Comparison of ENCODE assay signal across 16 mouse cellular contexts in the genomic region with DNA sequence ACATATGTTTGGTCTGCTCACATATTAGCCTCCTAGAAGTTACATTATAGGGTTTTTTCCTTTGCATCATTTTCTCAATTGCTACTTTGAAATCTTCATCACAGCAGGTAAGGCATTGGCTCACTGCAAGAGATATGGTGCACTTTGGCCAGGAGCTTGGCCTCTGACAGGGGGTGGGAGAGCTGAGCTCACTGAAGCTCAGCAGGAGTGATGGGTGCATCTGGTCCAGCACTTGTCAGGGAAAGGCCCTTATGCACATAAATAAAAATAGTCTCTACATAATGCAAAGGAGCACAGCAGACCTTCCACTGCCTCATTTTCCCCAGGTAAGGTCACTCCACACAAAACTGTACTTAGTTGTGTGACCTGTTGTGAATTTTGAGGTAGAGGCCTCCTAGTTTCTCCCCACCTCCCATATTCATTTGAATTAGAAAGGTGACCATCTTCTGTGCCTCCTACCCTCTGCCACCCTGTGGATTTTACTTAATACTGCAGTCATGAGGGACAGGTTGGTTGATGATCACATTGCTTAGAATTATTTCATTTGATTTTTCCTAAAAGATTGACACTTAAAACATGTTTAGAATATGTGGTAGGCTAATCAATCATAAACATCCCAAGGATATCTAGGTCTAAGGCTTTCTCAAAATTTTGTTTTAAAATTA. TPM values are rescaled to one million over a fixed set of nuclear protein-coding genes. Genes with fewer than 3 reads are reported as not detected.
DNase-seq lines count a peak whose midpoint lies in the region; ATAC-seq and TF ChIP-seq lines count a peak whose summit lies in the region.
"Had no signal": no experiment of that assay in that cellular context is flagged by ENCODE, and none has a peak within 500 bp of the region (broad histone marks: within the 10 kb centered on the region; RNA-seq: fewer than 3 reads in every experiment).

No protein-coding gene starts in this region.

- H3K27me3 ChIP-seq in intestine, postnatal 0 days (replicated peaks; ENCODE audit: control insufficient read depth, insufficient read depth, low read length) = no peaks in the 10 kb centered on the region
- no peaks in the 10 kb centered on the region for H3K27me3 ChIP-seq in intestine, embryonic 15.5 days (replicated peaks)
- H3K27me3 ChIP-seq in CH12.LX (replicated peaks) = no peaks in the 10 kb centered on the region
- no peaks in the 10 kb centered on the region for H3K27me3 ChIP-seq in hindbrain, embryonic 11.5 days (ENCODE audit: control insufficient read depth, insufficient read depth, low read length)
- H3K27me3 ChIP-seq: heart, embryonic 13.5 days; limb, embryonic 15.5 days; megakaryocyte, embryonic 14.5 days; neural tube, embryonic 12.5 days had no signal

- TF ChIP-seq CTCF in intestine, postnatal 0 days (IDR thresholded peaks at IDR 0.05; ENCODE audit: low read depth) = peak; percentile 64
- peak in 1 of 2 experiments; percentile 67; a peak in 2 of 4 replicates for TF ChIP-seq CTCF in CH12.LX (conservative IDR thresholded peaks at IDR 0.05 in 1 of 2, IDR thresholded peaks at IDR 0.05 in 1 of 2; ENCODE audit: low read depth in 2 of 2, low read length in 2 of 2)

- no peak overlapping the region for H3K4me2 ChIP-seq in intestine, postnatal 0 days (replicated peaks; ENCODE audit: low read depth)
- H3K4me2 ChIP-seq in intestine, embryonic 15.5 days (replicated peaks) = no peak overlapping the region
- H3K4me2 ChIP-seq in CH12.LX (ENCODE audit: insufficient read depth, low read depth, poor library complexity, severe bottlenecking) = no peak overlapping the region
- no peak overlapping the region for H3K4me2 ChIP-seq in hindbrain, embryonic 11.5 days (replicated peaks; ENCODE audit: low read depth, low read length)
- H3K4me2 ChIP-seq: heart, embryonic 13.5 days; limb, embryonic 15.5 days; neural tube, embryonic 12.5 days had no signal

- no peaks in the 10 kb centered on the region for H3K4me1 ChIP-seq in intestine, postnatal 0 days (replicated peaks; ENCODE audit: control insufficient read depth, insufficient read depth, low read length)
- no peaks in the 10 kb centered on the region for H3K4me1 ChIP-seq in intestine, embryonic 15.5 days (replicated peaks)
- H3K4me1 ChIP-seq in CH12.LX (ENCODE audit: control insufficient read depth in 1 of 2, insufficient read depth in 2 of 2) = peaks cover 0 to 19% of the 10 kb centered on the region in 2 experiments; a peak in 2 of 4 replicates
- H3K4me1 ChIP-seq in hindbrain, embryonic 11.5 days (replicated peaks; ENCODE audit: control insufficient read depth, insufficient read depth, low read length) = no peaks in the 10 kb centered on the region
- H3K4me1 ChIP-seq: heart, embryonic 13.5 days; limb, embryonic 15.5 days; neural tube, embryonic 12.5 days had no signal

- no peaks in the 10 kb centered on the region for H3K79me2 ChIP-seq in CH12.LX (replicated peaks; ENCODE audit: control insufficient read depth, extremely low read depth, insufficient read depth, poor library complexity, severe bottlenecking)

- no peak for TF ChIP-seq POLR2A in CH12.LX (IDR thresholded peaks at IDR 0.05; ENCODE audit: low read depth, low read length)

- no peak overlapping the region for H3K4me3 ChIP-seq in intestine, postnatal 0 days (ENCODE audit: low read depth, low read length)
- no peak overlapping the region for H3K4me3 ChIP-seq in intestine, embryonic 15.5 days (replicated peaks)
- H3K4me3 ChIP-seq in CH12.LX (replicated peaks in 1 of 3; ENCODE audit: low read depth in 2 of 3, low read length in 2 of 3, poor library complexity in 1 of 3) = no peak overlapping the region
- H3K4me3 ChIP-seq in hindbrain, embryonic 11.5 days (ENCODE audit: low read depth, low read length) = no peak overlapping the region
- H3K4me3 ChIP-seq: heart, embryonic 13.5 days; limb, embryonic 15.5 days; megakaryocyte, embryonic 14.5 days; neural tube, embryonic 12.5 days had no signal

- no peaks in the 10 kb centered on the region for H3K9me3 ChIP-seq in intestine, postnatal 0 days (ENCODE audit: control insufficient read depth)
- no peaks in the 10 kb centered on the region for H3K9me3 ChIP-seq in intestine, embryonic 15.5 days
- H3K9me3 ChIP-seq in CH12.LX (replicated peaks; ENCODE audit: low read length) = no peaks in the 10 kb centered on the region
- H3K9me3 ChIP-seq in hindbrain, embryonic 11.5 days (ENCODE audit: control insufficient read depth, low read length) = no peaks in the 10 kb centered on the region
- H3K9me3 ChIP-seq: heart, embryonic 13.5 days; limb, embryonic 15.5 days; megakaryocyte, embryonic 14.5 days; neural tube, embryonic 12.5 days had no signal

- H3K27ac ChIP-seq in intestine, postnatal 0 days (ENCODE audit: low read depth, low read length) = no peak overlapping the region
- H3K27ac ChIP-seq in intestine, embryonic 15.5 days = no peak overlapping the region
- no peak overlapping the region for H3K27ac ChIP-seq in CH12.LX (ENCODE audit: insufficient read depth, low read depth)
- H3K27ac ChIP-seq in hindbrain, embryonic 11.5 days (ENCODE audit: low read depth, low read length) = no peak overlapping the region
- H3K27ac ChIP-seq: heart, embryonic 13.5 days; neural tube, embryonic 12.5 days had no signal

- TF ChIP-seq EP300 in CH12.LX (IDR thresholded peaks at IDR 0.05; ENCODE audit: low read length) = no peak

- in situ Hi-C loops in CH12.LX (cut with MboI; ENCODE audit: low pct_ligation_motif_present, low pct_unique_long_range_greater_than_20kb, low sequenced_read_pairs) = no loop called here

- no peaks in the 10 kb centered on the region for H3K36me3 ChIP-seq in intestine, postnatal 0 days (ENCODE audit: control insufficient read depth, insufficient read depth)
- H3K36me3 ChIP-seq in intestine, embryonic 15.5 days = no peaks in the 10 kb centered on the region
- no peaks in the 10 kb centered on the region for H3K36me3 ChIP-seq in CH12.LX (replicated peaks in 1 of 2; ENCODE audit: control insufficient read depth in 1 of 2, insufficient read depth in 1 of 2, low read length in 1 of 2)
- no peaks in the 10 kb centered on the region for H3K36me3 ChIP-seq in hindbrain, embryonic 11.5 days (ENCODE audit: control insufficient read depth, insufficient read depth, low read length)
- H3K36me3 ChIP-seq: heart, embryonic 13.5 days; limb, embryonic 15.5 days; neural tube, embryonic 12.5 days had no signal

- peak; percentile 51 for DNase-seq in 416B (ENCODE audit: low read depth)
- DNase-seq in CH12.LX (ENCODE audit: extremely low read depth) = peak; percentile 27
- peak; percentile 15 to 33 for DNase-seq in cerebellum, postnatal 14 days
- DNase-seq in hindbrain, embryonic 11.5 days (ENCODE audit: low spot score) = no peak
- no peak for DNase-seq in left cerebral cortex, postnatal 14 days (ENCODE audit: low spot score in 2 of 2)
- DNase-seq: adrenal gland, postnatal 25 days; kidney, adult 8-10 months; right cerebral cortex, postnatal 25 days had no signal

- H3K9ac ChIP-seq in intestine, postnatal 0 days (ENCODE audit: low read depth, low read length) = no peak overlapping the region
- no peak overlapping the region for H3K9ac ChIP-seq in intestine, embryonic 15.5 days
- no peak overlapping the region for H3K9ac ChIP-seq in CH12.LX (ENCODE audit: insufficient read depth, low read depth)
- no peak overlapping the region for H3K9ac ChIP-seq in hindbrain, embryonic 11.5 days (ENCODE audit: low read depth, low read length)
- H3K9ac ChIP-seq: heart, embryonic 13.5 days; limb, embryonic 15.5 days; neural tube, embryonic 12.5 days had no signal

- no peak for ATAC-seq in intestine, postnatal 0 days
- no peak for ATAC-seq in intestine, embryonic 15.5 days
- ATAC-seq in frontal cortex, adult (ENCODE audit: low TSS enrichment) = no peak
- ATAC-seq in hindbrain, embryonic 11.5 days (ENCODE audit: low FRiP score) = no peak
- ATAC-seq: forebrain, embryonic 14.5 days had no signal

- intact Hi-C loops in left cerebral cortex, postnatal 14 days (cut with DNase I) = no loop called here

- dilution Hi-C loops in CH12.LX (cut with MboI; ENCODE audit: extremely low pct_ligation_motif_present, extremely low pct_unique_long_range_greater_than_20kb, low sequenced_read_pairs) = no loop called here

- peak; percentile 67 for TF ChIP-seq RAD21 in CH12.LX (IDR thresholded peaks at IDR 0.05; ENCODE audit: low read depth, low read length)

TF ChIP-seq in CH12.LX, 34 proteins besides CTCF, POLR2A, EP300 and RAD21:
- TF ChIP-seq SMC3 (IDR thresholded peaks at IDR 0.05; ENCODE audit: low read depth, low read length) (peak; percentile 74), GABPA (IDR thresholded peaks at IDR 0.05; ENCODE audit: insufficient replicate concordance, low read depth, low read length) (no peak)

RNA-seq across cellular contexts. Expression of a gene that starts 13.1 kb away (rescaled TPM):
- 609 and 618 TPM in 2 replicates for polyA plus RNA-seq in intestine, postnatal 0 days (2015; fragmentation: Nextera tagmentation; extraction: Ambion mirVana)
- polyA plus RNA-seq in intestine, embryonic 15.5 days (2015; fragmentation: Nextera tagmentation; extraction: Ambion mirVana) = 544 and 685 TPM in 2 replicates
- total RNA-seq in CH12.LX (2012; rRNA removed) = 52.0 and 88.7 TPM in 2 replicates
- total RNA-seq in CH12.LX (2014; rRNA removed) = 285 and 293 TPM in 2 replicates
- 384 and 583 TPM in 2 replicates for polyA plus RNA-seq in CH12.LX (2012; ENCODE audit: insufficient read length, low read depth)
- 360 and 376 TPM in 2 replicates for polyA plus RNA-seq in hindbrain, embryonic 11.5 days (2014; fragmentation: Nextera tagmentation; extraction: Ambion mirVana)
- total RNA-seq in left cerebral cortex, postnatal 14 days (2021) = 100 to 1,000 TPM; 210 to 244 TPM

Comparison
In these comparisons a context has a peak if more than half of its experiments do, and no peak if none do; other contexts are left out.
1. DNase-seq: peak in 416B (single experiment), CH12.LX (single experiment) and cerebellum, postnatal 14 days (2 of 2); none in hindbrain, embryonic 11.5 days (single experiment) and left cerebral cortex, postnatal 14 days (0 of 2).